Mouse (Mus musculus) bone marrow, adult 2 months (tissue): ENCODE measurements around the gene Arl3. TPM values are rescaled to one million over a fixed set of nuclear protein-coding genes. Genes with fewer than 3 reads are reported as not detected.

Experiments
- H3K27ac ChIP-seq: fragments of 200-500 bp; 2 replicates; pipeline ENCODE4 v1.5.1; 2012; ENCODE audit warnings: low read depth, mild to moderate bottlenecking, control low read depth, inconsistent platforms, low read length; ENCODE audit not compliant: control insufficient read depth, poor library complexity, insufficient read depth
- H3K4me1 ChIP-seq: fragments of 200-500 bp; 2 replicates; pipeline ENCODE4 v1.6.1; 2011; ENCODE audit warnings: low read length; ENCODE audit not compliant: control insufficient read depth, insufficient read depth
- H3K4me3 ChIP-seq: fragments of 200-500 bp; replicated peaks from 2 replicates; pipeline ENCODE3; 2011; ENCODE audit warnings: mild to moderate bottlenecking, low read depth, low read length, control low read depth; ENCODE audit not compliant: control insufficient read depth
- CTCF ChIP-seq: fragments of 200-500 bp; IDR thresholded peaks from 2 replicates; pipeline ENCODE4 v1.5.1; 2011; ENCODE audit warnings: low read length, control low read depth; ENCODE audit not compliant: control insufficient read depth, insufficient read depth
- POLR2A ChIP-seq: fragments of 200-500 bp; IDR thresholded peaks from 2 replicates; pipeline ENCODE4 v1.6.1; 2011; ENCODE audit warnings: low read depth, mild to moderate bottlenecking, control low read depth, low read length, borderline replicate concordance; ENCODE audit not compliant: control insufficient read depth
- WGBS: fragments of 180-500 bp; shearing (Covaris S2); methylation state at CpG from one replicate; pipeline ENCODE4 v1.1.7; 2018; 5-methylcytosine and 5-hydroxymethylcytosine counted together
- polyA plus RNA-seq: library from polyadenylated mRNA; stranded (reverse); fragments of >200 nt; gene quantifications from 2 replicates; pipeline ENCODE4 v1.2.4, GENCODE M21; 2011; ENCODE audit warnings: low replicate concordance; ENCODE audit not compliant: missing spikeins, insufficient read depth, insufficient read length

Gene Arl3
- polyA plus RNA-seq, 1 experiment: 18.3 TPM

DNA sequence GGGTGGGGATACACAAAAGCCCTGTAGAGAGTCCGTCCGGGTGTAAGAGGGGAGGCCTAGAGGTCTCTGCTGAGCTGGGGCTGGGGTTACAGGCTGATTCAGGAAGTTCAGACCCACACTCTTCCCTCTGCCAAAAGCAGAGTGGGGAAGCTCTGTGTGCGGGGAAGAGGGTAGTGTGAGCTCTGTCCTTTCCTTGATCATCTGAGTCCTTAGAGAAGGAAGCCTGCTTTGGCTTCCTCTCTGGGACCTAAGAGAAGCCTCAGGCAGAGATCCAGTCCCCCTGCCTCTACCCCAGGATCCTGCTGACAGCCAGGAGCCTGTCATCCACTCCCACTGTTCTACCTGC, 66.7 kb downstream of the Arl3 start:
- peaks cover 10% of the 10 kb centered on the region for H3K4me1 ChIP-seq
- no peak for TF ChIP-seq POLR2A
- no peak for TF ChIP-seq CTCF
- H3K27ac ChIP-seq: no peak overlapping the region
- WGBS: 23% methylated on average over 3 of the region's 3 CpGs
- no peak overlapping the region for H3K4me3 ChIP-seq

DNA sequence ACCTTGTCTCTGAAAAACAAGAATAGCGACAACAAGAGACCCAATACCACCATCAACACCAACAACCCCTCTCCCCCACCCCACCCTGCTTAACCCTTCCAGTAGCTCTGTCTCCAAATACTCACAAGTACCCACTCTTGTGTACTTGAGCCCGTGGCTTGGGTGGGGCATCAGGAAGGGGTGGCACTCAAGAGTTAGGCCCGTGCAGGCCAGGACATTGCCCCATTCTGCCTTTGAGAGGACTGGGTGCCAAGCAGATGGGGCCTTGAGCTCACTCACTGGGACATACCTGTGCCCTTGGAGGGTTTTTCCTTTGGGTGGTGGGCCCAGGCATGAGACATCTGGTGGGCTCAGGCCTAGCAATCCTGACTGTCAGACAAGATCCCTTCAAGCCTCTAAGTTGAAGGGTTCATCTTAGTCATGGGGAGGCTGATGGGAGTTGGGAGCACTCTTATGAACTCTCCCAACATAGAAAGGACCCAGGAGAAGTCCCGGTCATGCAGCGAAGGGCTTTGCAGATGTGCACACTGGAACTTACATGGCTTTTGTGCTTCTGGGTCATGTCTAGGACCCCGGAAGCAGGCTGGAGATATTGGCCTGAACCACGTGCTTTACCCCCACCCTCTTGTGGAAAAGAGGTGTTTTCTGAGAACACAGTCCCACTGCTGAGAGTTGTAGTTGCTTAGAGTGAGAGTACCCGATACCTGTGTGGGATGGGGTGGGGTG, 67.2 kb downstream of the Arl3 start:
- no peak overlapping the region for H3K4me3 ChIP-seq
- H3K4me1 ChIP-seq: peaks cover 10% of the 10 kb centered on the region
- 36% methylated on average over 8 of the region's 8 CpGs for WGBS
- H3K27ac ChIP-seq: peak overlapping the region; percentile 5; the same call in 1 of the 2 replicates
- TF ChIP-seq CTCF (no peak), POLR2A (no peak)

DNA sequence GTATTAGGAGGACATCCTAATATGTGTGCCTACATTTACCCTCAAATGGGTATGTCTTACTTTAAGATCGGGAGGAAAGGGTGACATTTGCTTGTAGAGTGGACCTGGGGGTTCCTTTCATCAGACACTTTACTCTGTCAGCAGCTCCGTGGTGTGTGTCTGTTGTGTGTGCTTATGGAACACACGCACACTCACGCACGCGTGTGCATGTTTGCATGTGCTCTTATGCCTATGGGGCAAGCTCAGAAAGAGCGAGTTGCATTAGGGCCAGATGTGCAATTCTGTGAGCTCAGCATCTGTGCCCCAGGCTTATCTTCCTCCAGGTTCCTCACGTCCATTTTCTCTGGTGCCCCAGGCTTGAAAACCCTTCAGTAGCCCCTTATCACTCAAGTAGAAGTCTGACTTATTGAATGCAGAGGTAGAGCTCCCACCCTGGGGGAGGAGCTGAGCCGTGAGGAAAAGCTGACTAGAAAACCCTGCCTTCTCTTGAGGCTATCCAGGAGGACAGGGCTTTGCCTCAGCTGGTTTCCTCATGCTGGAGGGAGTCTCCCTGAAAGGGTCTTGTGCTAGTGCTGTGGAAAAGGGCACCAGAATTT, 68.1 kb downstream of the Arl3 start:
- Histone ChIP-seq H3K27ac (peak overlapping the region; percentile 100), H3K4me1 (peaks cover 9% of the 10 kb centered on the region), H3K4me3 (peak overlapping the region; percentile 65)
- WGBS: 26% methylated on average over 9 of the region's 9 CpGs
- TF ChIP-seq CTCF (no peak; the same call in 1 of the 2 replicates), POLR2A (no peak)

DNA sequence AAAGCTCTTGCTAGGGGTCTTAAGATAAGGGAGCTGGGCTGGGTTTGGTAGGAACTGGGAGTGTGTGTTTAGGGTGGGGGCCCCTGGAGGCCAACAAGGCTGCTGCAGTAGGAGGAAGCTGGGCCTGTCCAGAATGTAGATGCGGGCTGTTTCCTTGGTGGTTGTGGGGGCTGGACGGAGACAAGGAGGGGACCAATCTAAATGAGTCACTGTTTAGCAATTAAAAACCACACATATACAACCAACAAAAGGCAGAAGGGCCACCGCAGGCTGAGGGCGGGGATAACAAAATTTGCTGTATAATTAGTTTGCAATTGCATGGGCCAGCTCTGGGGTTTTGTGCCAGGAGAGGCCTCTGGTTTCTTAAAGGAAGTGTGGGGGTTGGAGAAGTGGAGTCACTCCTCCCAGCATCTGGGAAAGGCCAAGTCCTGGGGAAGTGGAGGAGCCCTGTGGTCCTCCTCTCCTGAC, 68.9 kb downstream of the Arl3 start:
- peaks cover 9% of the 10 kb centered on the region for H3K4me1 ChIP-seq
- 2% methylated on average over 4 of the region's 4 CpGs for WGBS
- peak overlapping the region; percentile 96 for H3K4me3 ChIP-seq
- H3K27ac ChIP-seq: peak overlapping the region; percentile 100
- TF ChIP-seq CTCF (peak; percentile 37; the same call in 1 of the 2 replicates), POLR2A (no peak)

DNA sequence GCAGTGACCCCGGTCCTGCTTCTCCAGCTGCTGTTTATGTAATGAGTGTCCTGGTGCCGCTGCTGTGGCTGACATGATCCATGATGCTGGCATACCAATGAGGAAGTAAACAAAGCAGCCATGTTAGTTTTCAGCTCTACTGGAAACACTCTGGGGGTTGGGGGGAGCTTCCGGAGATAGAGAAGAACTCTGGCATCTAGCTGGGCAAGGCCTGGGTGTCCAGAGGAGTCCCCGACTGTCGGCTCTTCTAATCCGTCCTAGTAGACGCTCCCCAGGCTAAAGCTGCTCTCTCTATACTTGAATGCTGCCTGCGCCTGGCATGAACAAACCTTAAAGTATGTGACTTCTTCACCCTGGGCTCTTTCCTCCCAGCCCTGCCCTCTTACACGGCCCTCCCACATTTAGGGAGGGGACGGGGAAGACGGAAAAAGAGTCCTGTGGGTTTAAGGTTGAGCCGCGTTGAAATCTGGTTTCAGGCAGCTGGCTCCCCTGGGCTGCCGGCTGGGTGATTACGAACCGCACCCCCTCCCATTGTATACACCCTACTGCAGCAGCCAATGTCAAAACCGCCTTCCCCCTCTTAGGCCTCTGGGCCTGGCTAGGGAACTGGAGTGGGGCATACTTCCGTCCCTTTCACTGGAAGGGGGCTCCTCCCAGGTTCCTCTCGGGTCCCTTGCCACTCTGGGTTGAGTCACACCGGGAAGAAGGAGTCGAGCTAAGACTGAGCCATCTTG, 69.5 kb downstream of the Arl3 start:
- under 1% methylated on average over 21 of the region's 21 CpGs for WGBS

DNA sequence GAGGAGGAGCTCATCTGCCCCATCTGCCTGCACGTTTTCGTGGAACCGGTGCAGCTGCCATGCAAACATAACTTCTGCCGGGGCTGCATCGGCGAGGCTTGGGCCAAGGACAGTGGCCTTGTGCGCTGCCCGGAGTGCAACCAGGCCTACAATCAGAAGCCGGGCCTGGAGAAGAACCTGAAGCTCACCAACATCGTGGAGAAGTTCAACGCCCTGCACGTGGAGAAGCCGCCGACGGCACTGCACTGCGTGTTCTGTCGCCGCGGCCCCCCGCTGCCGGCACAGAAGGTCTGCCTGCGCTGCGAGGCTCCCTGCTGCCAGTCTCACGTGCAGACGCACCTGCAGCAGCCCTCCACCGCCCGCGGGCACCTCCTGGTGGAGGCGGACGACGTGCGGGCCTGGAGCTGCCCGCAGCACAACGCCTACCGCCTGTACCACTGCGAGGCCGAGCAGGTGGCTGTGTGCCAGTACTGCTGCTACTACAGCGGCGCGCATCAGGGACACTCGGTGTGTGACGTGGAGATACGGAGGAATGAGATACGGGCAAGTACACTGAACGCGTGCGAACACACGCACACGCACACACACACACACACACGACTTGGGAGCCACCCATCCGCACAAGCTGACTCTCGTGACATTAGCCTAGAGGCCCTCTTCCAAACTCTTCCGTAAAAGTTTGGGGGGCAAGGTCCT, 70.4 kb downstream of the Arl3 start:
- H3K4me3 ChIP-seq: peak overlapping the region; percentile 96
- TF ChIP-seq CTCF (peak; percentile 53), POLR2A (peak; percentile 92)
- H3K4me1 ChIP-seq: peaks cover 11% of the 10 kb centered on the region
- under 1% methylated on average over 53 of the region's 53 CpGs for WGBS
- peak overlapping the region; percentile 100 for H3K27ac ChIP-seq

More for the DNA sequence above, 69.5 kb downstream of the Arl3 start:
- H3K4me1 ChIP-seq: peaks cover 11% of the 10 kb centered on the region
- TF ChIP-seq CTCF (no peak), POLR2A (peak; percentile 54; the same call in 1 of the 2 replicates)
- peak overlapping the region; percentile 96 for H3K4me3 ChIP-seq
- peak overlapping the region; percentile 100 for H3K27ac ChIP-seq

DNA sequence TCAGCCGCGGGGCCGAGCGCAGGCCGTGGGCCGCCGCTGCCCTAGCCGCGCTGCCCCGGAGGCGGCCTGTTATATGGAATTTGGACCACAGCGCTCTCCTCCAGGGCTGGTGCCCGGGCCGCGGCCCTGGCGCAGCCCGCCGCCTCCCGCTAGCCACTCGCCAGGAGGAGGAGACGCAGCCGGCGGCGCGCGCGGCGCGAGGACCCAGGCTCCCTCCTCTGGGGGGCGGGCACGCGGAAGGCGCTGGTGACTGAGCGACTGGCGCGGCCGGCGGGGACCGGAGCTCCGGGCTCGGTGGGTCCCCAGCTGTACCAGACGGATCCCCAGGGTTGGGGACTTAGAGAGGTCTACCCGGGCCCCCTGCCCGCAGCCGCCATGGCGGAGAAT, 70.9 kb downstream of the Arl3 start:
- TF ChIP-seq POLR2A (no peak), CTCF (no peak)
- under 1% methylated on average over 45 of the region's 46 CpGs for WGBS
- H3K27ac ChIP-seq: peak overlapping the region; percentile 100
- H3K4me1 ChIP-seq: peaks cover 11% of the 10 kb centered on the region
- H3K4me3 ChIP-seq: peak overlapping the region; percentile 96
